Mouse (Mus musculus): ENCODE data around the gene 4931440F15Rik. TPM values are rescaled to one million over a fixed set of nuclear protein-coding genes. Genes with fewer than 3 reads are reported as not detected.

4931440F15Rik gene
- polyA plus RNA-seq, 1 experiment from 2014 or later: 0.11 TPM

Other genes with a start within 250 kb of the 4931440F15Rik start
- 52.2 and 52.6 TPM in 2 replicates for gene Rtn4, start 132.7 kb downstream of the 4931440F15Rik start, polyA plus RNA-seq (2015; fragmentation: Nextera tagmentation; extraction: Ambion mirVana)
- gene Eml6, start 200.4 kb upstream of the 4931440F15Rik start, polyA plus RNA-seq (2015; fragmentation: Nextera tagmentation; extraction: Ambion mirVana): 0.59 and 0.69 TPM in 2 replicates

Data from lung, embryonic 15.5 days (tissue).